Mouse (Mus musculus) megakaryocyte progenitor cell, adult 5-6 weeks (primary cell): ENCODE measurements at regions not wholly inside any gene's neighbourhood (a gene's known extent, or its start where the extent isn't known, plus 50 kb on each side); places are given as distances from the start of the nearest gene placed in this dataset.

ENCODE experiments used
- ATAC-seq: replicated peaks from 2 replicates; pipeline ENCODE4 v1.8.0; 2016; ENCODE audit warnings: mild to moderate bottlenecking, moderate TSS enrichment, inconsistent platforms; ENCODE audit not compliant: poor library complexity

DNA sequence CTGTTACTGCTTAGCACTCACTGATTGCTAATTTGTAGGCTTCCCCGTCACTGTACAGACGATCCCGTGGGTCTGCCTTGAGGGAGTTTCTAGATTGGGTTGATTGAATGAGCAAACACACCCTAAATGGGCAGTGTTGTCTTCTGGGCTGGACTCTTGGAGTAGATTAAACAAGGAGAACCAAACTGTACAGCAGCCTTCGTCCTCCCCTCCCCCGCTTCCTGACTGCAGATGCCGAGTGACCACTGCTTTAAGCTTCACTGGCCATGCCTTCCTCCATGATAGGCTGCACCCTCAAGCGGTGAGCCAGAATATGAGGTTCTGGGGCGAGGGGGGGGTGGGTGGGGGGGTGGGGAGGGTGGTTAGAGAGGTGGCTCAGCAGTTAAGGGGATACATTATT lies 201.5 kb upstream of the Zfp64 start:
- ATAC-seq = no peak

DNA sequence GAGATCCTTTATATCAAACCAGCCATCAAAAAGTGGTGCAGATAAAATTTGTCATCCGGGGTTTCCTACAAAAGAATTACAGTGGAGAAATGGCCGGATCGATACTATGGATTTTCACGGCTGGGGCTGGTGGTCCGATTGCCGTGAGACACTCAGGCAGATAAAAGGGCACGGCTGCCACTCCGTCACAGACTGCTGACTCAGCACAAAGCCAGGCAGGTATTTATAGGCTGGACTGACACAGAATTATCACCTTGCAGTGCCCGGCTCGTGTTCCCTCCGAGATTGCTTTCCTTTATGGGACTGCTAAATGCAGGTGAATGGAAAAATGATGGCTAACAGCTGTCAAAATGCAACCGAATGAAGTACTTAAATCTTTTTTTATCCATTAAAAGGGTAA lies 199.5 kb upstream of the Zfp64 start:
- no peak for ATAC-seq

DNA sequence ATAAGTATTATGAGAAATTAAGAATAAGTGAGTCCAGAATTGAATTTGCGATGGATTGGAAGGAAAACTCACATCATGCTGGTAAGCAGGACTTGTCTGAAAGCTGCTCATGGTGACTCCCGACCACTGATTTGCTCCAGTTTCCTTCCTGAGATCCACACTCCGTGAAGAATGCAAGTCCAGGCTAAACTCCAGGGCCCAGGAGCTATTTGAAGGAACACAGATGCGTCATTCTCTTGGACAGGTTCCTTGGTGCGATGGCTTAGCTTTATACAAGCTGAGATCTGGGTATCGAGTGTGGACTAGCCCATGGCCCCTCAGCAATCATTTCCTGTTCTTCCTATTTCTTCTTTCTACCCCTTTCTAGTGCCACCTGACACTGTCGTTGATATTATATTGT lies 192.3 kb upstream of the Zfp64 start:
- no peak for ATAC-seq

DNA sequence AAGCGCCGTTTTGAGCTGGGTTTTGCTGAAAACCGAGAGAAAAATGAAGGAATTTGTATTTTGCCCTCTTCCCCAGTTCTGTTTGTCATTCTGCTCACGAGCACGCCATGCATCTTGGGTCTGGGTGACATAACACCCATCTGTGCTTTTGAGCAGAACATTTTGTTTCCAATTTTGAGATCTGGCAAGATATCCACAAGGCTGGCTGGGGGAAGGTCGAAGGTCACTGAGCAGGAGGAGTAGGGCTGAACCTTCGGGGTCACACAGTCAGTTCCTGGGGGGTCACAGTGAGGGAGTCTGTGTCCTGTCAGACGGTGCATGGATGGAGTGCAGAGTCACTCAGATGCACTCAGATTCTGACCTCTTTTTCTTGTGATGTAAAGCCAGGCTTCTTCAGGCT lies 186.8 kb upstream of the Zfp64 start:
- ATAC-seq = no peak

DNA sequence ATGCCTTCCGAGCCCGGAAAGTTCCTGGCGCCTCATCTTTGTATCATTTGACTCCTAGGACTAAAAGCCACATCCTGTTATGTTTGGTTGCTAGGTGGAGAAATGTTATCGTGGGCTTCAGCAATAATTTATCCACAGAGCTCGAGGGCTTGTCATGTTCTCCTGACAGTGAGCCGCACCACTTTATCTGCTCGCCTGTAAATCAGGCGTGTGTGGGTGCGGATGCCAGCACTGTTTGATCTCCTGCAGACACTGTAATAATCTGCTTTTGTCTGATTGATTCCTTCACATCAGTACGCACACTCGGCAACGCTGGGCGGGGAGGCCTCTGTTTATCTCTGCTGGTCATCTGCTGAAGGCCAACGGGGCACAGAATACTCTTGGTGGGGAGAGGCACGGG lies 178.5 kb upstream of the Zfp64 start:
- ATAC-seq = no peak

DNA sequence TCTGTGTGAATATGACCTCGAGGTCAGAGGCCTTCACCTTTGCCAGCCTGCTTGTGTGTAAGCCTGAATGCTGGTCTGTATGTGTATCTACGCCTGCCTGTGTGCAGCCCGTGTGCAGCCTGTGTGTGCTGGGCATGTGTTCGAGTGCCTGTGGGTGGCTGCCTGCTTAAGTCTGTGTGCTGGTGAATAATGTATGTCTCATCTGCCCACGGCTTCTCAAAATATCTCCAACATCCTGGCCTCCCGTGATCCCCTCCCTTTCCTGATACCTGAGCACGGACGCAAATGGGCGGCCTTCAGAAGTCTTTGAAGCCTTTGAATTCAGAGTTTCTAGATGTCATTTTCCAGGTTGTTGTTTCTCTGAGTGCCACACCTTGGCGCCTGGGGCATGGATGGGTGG lies 170.1 kb upstream of the Zfp64 start:
- no peak for ATAC-seq

DNA sequence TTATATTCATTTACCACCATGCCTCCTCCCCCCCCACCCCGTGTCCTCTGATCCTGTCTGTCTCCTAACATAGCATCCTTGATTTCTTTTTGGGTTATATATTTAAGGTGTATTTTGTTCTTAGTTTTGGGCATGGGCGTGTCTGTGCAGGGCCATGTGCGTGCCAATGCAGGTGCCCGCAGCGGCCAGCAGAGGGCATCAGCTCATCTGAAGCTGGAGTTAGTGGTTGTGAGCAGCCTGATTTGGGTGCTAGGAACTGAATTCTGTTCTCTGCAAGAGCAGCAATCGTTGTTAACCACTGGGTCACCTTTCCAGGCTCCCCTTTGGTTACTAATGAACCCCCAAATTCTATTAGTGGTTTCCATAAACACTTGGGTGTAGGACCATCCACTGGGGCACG lies 167.5 kb upstream of the Zfp64 start:
- 0 out of 2 replicates have a peak, but pooled peaks have one; percentile 31 for ATAC-seq

DNA sequence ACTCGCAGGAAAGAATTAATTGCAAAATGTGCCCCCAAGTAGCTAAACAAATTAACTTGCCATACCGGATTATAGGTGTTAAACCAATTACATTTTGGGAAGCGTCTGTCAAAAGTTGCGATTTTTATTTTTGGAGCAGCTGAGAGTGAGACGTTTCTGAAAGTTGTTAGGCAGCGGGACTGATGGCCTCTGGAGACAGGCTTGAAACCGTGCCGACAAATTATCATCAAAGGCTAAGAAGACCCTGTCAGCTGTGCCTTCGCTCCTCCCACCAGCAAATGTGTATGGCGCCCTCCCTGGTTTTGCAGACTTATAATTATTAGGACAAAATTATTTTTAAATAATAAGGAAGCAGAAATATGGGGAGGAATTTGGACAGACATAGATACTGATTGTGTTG lies 161.5 kb upstream of the Zfp64 start:
- ATAC-seq = no peak

DNA sequence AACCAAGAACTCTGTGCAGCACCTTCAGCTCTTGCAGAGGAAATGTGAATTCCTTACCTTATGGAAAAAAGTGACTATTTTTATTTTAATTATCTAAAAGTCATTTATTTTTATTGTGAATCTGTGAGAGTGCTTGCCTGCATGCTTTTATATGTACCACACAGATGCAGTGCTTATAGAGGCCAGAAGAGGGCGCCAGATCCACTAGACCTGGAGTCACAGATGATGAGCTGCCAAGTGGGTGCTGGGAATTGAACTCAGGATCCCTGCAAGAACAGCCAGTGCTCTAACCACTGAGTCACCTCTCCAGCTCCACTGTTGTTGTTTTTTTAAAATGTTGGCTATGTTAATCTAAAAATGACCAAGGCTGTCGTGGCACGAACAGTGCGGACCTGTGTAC lies 153.7 kb upstream of the Zfp64 start:
- ATAC-seq = 0 out of 2 replicates have a peak, but pooled peaks have one; percentile 43

DNA sequence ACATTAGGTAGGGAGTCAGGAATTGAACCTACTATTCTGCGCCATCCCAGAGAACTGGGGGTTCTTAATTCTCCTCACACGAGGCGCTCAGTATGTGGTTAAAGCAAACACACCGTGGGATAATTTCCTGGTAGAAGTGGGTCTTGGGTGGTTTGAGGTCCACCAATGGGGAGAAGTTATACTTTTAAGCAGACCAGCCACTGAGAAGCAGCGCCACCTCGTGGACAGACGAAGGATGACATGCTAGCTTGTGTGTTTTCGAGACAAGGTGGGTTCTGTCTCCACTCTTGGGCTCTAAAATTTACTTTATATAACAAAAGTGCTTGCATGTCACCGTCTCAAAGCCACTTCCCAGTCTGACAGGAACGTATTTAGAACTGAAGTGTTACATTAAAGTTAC lies 152.7 kb upstream of the Zfp64 start:
- peak; percentile 85 for ATAC-seq

DNA sequence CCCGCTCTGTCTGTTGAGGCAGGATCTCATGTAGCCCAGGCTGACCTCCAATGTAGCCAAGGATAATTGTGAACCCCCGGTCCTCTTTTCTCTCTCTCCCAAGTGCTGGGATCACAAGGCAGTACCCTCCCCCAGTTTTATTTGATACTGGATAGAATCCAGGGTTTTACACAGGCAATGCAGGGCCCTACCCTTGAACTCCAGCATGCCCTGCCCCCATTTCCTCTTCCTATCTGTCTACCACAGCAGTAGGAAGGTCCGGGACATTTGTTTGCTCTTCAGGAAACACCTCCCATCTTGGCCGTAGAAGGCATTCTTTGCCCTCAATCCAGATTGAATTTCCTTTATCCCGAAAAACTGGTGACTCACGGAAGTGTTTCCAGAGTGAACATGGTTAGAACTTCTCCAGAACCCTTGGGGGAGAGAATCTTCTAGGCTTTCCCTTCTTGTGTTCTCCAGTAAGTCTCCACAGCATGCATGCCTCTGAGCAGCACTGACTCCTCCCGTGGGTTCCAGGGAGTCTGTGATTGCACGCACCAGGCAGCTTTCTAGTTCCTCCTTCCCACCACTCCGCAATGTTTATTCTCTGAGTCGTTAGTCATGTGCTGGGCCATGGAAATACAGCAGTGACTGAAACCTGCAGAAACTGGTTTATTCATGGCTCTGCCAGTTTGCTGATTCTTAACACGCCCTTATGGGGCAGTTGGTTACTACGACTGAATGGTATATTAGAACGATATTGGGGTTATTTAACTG lies 146.3 kb upstream of the Zfp64 start:
- ATAC-seq = no peak

DNA sequence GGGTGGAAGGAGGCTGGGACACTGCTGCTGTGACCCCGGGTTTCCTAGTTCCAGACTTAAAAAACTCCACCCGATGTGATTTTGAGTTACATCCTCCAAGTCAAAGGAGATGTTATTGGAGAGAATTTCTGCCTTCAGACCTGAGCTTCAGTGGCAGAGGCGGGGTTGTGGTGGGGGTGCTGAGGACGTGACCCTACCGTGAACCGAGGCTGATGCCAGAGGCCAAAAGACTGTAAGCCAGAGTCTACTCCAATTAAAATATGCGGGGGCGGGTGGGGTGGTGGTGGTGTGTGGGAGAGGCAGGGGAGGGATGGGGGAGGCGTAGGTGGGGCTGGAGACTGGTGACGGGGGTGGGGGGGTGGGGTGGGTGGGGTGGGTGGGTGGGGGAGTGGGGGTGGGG lies 145.1 kb upstream of the Zfp64 start:
- no peak for ATAC-seq

DNA sequence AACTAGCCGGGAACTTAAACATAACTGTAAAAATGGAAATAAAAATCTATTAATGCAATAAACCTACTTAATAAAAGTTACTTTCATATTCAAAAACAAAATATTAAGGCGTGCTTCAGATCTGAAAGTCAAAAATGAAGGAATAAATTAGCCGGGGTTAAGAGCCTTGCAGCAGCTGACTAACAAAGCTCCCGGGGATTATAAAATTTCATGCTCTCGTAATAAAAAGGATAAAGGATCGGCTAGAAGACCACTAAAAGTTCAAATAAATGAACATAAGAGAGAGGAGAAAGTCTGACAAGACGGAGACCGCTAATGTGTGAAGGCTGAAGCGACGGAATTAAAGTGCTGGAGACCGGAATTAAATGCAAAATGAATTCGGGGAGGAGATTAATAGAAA lies 144.3 kb upstream of the Zfp64 start:
- ATAC-seq = no peak

DNA sequence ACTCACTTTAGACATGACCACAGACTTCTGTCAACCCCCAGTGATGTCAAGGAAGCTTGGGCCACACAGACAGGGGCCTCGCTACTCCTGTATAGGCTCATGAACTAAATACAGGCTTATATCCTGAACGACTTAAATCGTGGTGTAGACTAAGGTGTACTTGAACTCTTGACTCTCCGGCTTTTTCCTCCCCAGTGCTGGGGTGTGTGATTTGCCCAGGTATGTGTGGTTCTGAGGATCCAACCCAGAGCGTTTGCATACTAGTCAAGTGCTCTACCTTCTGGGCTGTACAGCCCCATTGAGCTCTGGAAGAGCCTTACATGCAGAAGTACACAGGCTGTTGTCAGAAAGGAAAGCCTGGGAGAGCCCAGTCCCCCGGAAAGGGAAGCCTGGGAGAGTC lies 143.2 kb upstream of the Zfp64 start:
- no peak for ATAC-seq

DNA sequence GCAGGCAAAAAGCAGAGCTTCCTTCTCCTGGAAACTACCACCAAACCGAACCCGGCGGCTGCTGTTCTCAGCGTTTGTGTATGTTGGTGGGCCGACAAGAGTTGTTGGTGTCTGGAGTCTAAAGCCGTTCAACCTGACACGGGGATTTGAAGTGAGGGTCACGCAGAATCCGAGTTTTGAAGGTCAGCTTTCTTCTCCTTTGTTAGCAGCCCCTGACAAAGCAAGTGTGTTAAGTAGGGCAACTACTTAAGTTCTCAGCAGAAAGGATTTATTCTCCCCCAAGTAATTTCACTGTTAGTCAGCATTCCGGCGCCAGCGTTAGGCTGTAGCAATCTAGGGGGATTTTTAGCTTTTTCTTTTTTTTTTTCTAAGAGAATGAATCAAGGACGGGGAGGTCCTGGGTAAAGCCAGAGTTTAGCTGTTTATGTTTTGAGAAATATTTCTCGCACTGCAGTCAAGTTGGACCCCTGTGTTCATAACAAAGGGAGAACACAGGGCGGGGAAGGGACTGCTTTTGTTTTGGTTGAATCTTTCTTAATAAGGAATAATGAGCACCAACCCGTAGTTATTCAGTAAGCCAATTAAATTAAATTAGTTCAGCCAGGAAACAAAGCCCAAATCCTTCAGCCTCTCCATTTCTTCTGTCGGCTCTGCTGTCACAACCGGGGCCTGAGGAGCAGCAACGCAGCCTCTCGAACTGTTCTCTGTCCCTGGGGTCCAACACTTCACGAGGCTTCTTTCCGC lies 138.8 kb upstream of the Zfp64 start:
- no peak for ATAC-seq

DNA sequence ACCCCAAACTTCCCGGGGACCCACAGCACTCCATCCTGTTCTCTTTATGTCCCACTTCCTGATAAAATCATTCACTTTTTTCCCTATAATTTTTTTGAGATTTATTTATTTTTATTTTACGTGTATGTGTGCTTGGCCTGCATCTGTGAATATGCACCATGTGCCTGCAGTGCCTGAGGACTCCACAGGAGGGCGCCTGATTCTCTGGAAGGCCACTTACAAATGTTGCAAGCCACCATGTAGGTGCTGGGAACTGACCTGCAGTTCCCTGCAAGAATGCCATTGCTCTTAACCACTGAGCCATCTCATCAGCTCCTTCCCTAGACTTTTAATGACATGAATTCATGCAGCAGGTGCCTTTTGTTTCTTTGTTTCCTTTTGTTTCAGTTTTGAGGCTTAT lies 134.9 kb upstream of the Zfp64 start:
- ATAC-seq = no peak

DNA sequence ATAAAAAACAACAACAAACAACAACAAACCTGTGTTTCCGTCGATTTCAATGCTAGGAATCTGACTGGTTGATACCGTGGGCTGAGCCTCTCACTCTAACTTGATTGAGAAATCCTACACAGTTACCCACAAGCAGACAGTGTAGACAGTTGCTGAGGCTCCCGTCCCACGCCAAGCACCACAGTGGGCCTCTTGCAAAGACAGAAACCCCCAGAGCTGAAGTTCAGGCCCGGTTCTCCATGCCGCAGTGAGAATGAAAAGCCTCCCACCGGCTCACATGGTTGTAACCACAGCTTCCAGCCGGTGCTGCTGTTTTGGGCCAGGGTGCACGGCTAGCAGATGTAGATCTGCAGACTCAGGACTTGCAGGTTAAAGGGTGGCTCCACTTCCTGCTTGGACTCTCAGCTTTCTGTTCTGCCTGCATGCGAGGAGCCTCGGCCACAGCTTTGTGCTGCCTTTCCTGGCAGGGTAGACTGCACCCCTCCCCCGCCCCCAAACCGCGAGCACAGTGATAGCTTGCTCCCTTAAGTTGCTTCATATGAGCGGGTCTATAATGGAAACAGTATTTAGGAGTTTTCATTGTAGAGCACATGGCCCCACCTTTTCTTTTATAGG lies 133.6 kb upstream of the Zfp64 start:
- ATAC-seq = peak; percentile 90

DNA sequence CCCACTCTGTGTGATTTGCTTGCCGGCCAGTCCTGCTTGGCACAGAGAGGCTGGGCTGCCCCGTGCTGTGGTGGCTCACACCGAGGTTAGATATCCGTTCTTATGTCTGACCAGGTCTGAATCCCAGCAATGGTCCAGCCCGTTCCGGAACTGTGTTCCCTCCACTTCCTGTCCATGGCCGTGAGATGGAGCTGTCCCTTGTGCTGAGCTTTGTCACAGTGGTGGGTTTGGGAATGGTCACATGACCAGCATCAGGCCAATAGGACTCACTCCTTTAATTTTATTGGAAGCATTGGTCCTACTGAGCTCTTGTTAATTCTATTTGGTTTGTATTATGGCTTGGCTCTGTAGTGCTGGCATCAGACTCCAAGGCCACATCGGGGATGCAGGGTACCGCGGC lies 132.9 kb upstream of the Zfp64 start:
- ATAC-seq = no peak

DNA sequence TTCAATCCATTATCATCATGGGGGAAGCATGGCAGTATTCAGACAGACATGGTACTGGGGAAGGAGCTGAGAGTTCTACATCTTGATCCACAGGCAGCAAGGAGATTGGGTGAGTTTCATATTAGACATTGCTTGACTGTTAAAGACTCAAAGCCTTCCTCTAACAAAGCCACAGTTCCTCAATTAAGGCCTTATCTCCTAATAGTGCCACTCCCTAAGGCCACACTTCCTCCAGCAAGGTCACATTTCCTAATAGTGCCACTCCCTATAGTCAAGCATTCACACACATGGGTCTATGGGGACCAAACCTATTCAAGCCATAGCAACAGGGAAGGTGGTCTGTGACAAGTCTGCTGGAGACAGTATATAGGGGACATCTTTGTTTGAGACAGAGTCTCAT lies 115.9 kb upstream of the Zfp64 start:
- 0 out of 2 replicates have a peak, but pooled peaks have one; percentile 31 for ATAC-seq

DNA sequence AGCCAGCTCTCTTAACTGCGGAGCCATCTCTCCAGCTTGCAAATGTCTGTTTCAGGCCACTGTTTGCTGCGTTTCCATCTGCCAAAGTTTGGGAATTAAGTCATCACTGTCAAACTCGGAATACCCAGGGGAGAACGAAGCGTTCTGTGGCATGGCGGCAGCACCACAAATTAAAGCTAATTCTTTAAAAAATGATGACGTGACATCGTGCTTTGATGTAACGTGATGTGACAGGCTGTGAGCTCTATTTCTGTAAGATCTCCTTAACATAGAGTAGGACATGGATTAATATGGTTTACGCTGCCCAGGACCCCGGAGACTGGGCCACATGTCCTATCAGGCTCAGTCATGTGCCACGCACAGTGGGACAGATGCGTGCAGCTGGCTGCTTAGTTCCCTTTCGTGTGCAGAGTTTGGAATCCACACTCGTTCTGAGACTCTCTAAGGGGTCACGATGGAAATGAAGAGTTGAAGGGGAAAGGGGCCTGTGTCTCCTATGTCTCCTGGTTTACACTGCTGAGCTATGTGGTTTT lies 109.8 kb upstream of the Zfp64 start:
- ATAC-seq = no peak

DNA sequence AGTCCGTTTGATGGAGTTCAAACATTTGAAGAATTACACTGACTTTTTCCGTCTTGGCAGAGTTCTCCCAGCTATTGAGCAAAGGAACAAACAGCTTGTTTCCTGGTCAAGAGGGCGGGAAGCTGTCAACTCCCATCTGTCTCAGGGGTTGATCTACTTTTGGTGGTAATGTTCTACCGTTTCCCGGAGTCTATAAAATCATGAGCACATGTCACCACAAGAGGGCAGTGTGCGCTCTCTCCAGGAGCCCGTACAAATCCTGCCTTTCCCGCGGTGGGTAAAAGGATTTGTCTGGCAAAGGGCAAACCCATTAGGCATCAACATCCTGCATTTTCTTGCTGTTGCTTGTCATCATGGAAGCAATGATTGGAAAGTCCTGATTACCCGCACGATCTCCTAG lies 106.1 kb upstream of the Zfp64 start:
- peak; percentile 91 for ATAC-seq

DNA sequence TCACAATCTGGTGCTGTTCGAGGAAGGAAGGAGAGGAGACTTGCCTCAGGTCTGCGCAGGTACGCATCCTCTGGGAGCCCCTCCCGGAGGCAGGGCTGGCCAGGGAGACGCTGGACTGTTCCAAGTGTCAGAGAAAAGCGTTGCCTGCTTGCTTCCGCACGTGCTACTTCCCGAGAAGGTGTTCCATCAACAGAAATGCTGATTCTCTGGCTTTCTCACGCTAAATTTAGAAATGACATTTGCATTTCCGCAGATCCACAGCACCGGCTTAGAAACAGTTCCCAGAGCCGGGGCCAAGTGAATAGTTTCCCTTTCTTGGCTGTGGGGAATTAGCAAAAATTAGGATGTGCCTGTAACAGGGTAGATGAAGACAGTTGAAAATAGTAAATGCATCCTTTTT lies 105.1 kb upstream of the Zfp64 start:
- ATAC-seq = no peak
